Mouse (Mus musculus) small intestine, adult 2 months (tissue): Measurements from ENCODE around the gene Cacna1i.

ENCODE experiments used
- CTCF ChIP-seq: fragments of 200-500 bp; IDR thresholded peaks from 2 replicates; pipeline ENCODE4 v1.5.1; 2012; ENCODE audit warnings: low read depth, mild to moderate bottlenecking, control low read depth, inconsistent platforms, low read length, moderate library complexity, mixed read lengths; ENCODE audit not compliant: insufficient replicate concordance, insufficient read length; ENCODE audit errors: extremely low read depth
- POLR2A ChIP-seq: fragments of 200-500 bp; IDR thresholded peaks from 2 replicates; pipeline ENCODE4 v1.6.1; 2012; ENCODE audit warnings: low read depth, mild to moderate bottlenecking, control low read depth, inconsistent platforms, low read length, moderate library complexity

DNA sequence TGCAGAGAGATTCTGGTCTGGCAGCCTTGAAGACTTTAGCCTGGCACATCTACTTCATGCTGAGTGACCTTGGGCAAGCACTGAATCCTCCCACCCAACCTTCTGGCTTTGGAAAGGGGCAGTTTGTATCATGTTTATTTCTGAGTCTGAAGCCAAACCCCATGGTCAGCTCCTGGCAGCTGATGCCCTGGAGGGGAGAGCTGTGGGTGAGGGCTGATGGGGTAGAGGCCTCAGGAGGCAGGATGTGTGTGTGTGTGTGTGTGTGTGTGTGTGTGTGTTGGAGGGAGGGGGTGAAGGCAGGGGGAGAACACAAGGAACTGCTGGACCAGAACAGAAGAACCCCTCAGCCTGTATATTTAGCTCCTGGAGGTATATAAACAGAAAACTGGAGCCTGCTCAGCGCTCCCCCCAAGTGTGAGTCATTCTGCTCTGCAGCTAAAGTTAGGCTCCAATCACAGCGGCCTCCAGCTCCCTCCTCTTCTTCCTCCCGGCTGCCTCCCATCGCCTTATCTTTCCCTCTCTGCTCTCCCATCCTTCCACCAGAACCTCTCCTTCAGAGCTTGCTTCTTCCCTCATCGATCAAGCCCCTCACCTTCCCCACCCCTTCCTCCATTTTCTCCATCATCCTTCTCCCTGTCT, 8.8 kb upstream of the Cacna1i start:
- TF ChIP-seq CTCF, result no peak
- TF ChIP-seq POLR2A, result no peak
